Mouse (Mus musculus): ENCODE measurements around the gene Arid1a. TPM values are rescaled to one million over a fixed set of nuclear protein-coding genes. Genes with fewer than 3 reads are reported as not detected.
"Not testable (repeated sequence)": the region's sequence is repeated elsewhere in the genome, so short reads cannot be mapped to it uniquely, and the experiment has no call there.

Arid1a gene
- polyA plus RNA-seq, 1 experiment from 2014 or later: 21.2 TPM

GRCm38 (mm10) chr4:133649989-133650699, 106.4 kb downstream of the Arid1a start, which contains the start of gene Zdhhc18:
TSS of gene Zdhhc18 (minus strand) at chr4:133650154.
- Histone ChIP-seq H3K4me1 (peaks cover 4% of the 10 kb centered on the region), H3K9me3 (no peaks in the 10 kb centered on the region; the same call in 1 of the 2 replicates), H3K27ac (replicated peaks) (no peak within 1 kb of the TSS; the same call in 1 of the 2 replicates), H3K27me3 (replicated peaks) (no peaks in the 10 kb centered on the region; the same call in 1 of the 2 replicates), H3K4me2 (peak within 1 kb of the TSS; percentile 57), H3K4me3 (peak within 1 kb of the TSS; percentile 40), H3K9ac (peak within 1 kb of the TSS; percentile 63; the same call in 1 of the 2 replicates), H3K36me3 (no peaks in the 10 kb centered on the region)
- whole genome bisulfite sequencing: 34% methylated on average over 7 of the region's 7 CpGs
- ATAC-seq (ENCODE audit: extremely low read depth, insufficient number of reproducible peaks, low FRiP score, low TSS enrichment): no peak

GRCm38 (mm10) chr4:133649464-133649863, 107.1 kb downstream of the Arid1a start:
- H3K36me3 ChIP-seq; H3K27me3 ChIP-seq (replicated peaks); H3K27ac ChIP-seq (replicated peaks); ATAC-seq (ENCODE audit: extremely low read depth, insufficient number of reproducible peaks, low FRiP score, low TSS enrichment); H3K4me1 ChIP-seq; H3K9me3 ChIP-seq: not testable (repeated sequence)
- peak overlapping the region; percentile 63; the same call in 1 of the 2 replicates for H3K9ac ChIP-seq
- peak overlapping the region; percentile 40 for H3K4me3 ChIP-seq
- WGBS: 78% methylated on average over 5 of the region's 5 CpGs
- H3K4me2 ChIP-seq: peak overlapping the region; percentile 57

- no peak overlapping the region for H3K9ac ChIP-seq
Observed at GRCm38 (mm10) chr4:133645680-133646079, 110.9 kb downstream of the Arid1a start.

GRCm38 (mm10) chr4:133645195-133645594, 111.4 kb downstream of the Arid1a start:
- WGBS: 79% methylated on average over 3 of the region's 3 CpGs
- peaks cover 8% of the 10 kb centered on the region; the same call in 1 of the 2 replicates for H3K4me1 ChIP-seq
- H3K9me3 ChIP-seq: peaks cover 13% of the 10 kb centered on the region; the same call in 1 of the 2 replicates
- no peak overlapping the region for H3K9ac ChIP-seq
- no peak overlapping the region for H3K4me2 ChIP-seq
- no peaks in the 10 kb centered on the region; the same call in 1 of the 2 replicates for H3K27me3 ChIP-seq (replicated peaks)
- ATAC-seq (ENCODE audit: extremely low read depth, insufficient number of reproducible peaks, low FRiP score, low TSS enrichment): no peak
- no peaks in the 10 kb centered on the region for H3K36me3 ChIP-seq
- H3K4me3 ChIP-seq: no peak overlapping the region
- H3K27ac ChIP-seq (replicated peaks): no peak overlapping the region

More at GRCm38 (mm10) chr4:133645680-133646079, 110.9 kb downstream of the Arid1a start:
- no peak for ATAC-seq (ENCODE audit: extremely low read depth, insufficient number of reproducible peaks, low FRiP score, low TSS enrichment)
- Histone ChIP-seq H3K4me2 (peak overlapping the region; percentile 27; the same call in 1 of the 2 replicates), H3K27me3 (replicated peaks) (no peaks in the 10 kb centered on the region; the same call in 1 of the 2 replicates), H3K9me3 (peaks cover 13% of the 10 kb centered on the region; the same call in 1 of the 2 replicates), H3K36me3 (no peaks in the 10 kb centered on the region), H3K27ac (replicated peaks) (no peak overlapping the region), H3K4me1 (peaks cover 8% of the 10 kb centered on the region; the same call in 1 of the 2 replicates), H3K4me3 (no peak overlapping the region)
- WGBS: 35% methylated on average over 21 of the region's 21 CpGs

- Histone ChIP-seq H3K27ac (replicated peaks) (no peak overlapping the region), H3K4me3 (no peak overlapping the region), H3K9ac (peak overlapping the region; percentile 96), H3K36me3 (no peaks in the 10 kb centered on the region), H3K4me1 (peaks cover 35% of the 10 kb centered on the region), H3K4me2 (peak overlapping the region; percentile 82), H3K9me3 (no peaks in the 10 kb centered on the region), H3K27me3 (replicated peaks) (no peaks in the 10 kb centered on the region)
- 78% methylated on average over 5 of the region's 5 CpGs for WGBS
- no peak for ATAC-seq (ENCODE audit: extremely low read depth, insufficient number of reproducible peaks, low FRiP score, low TSS enrichment)
Observed at GRCm38 (mm10) chr4:133634043-133634410, 122.5 kb downstream of the Arid1a start.

GRCm38 (mm10) chr4:133633332-133634042, 123.1 kb downstream of the Arid1a start:
- Histone ChIP-seq H3K27me3 (replicated peaks) (no peaks in the 10 kb centered on the region), H3K4me3 (peak overlapping the region; percentile 84), H3K36me3 (no peaks in the 10 kb centered on the region), H3K4me2 (peak overlapping the region; percentile 82), H3K27ac (replicated peaks) (peak overlapping the region; percentile 72), H3K4me1 (peaks cover 35% of the 10 kb centered on the region), H3K9me3 (no peaks in the 10 kb centered on the region), H3K9ac (peak overlapping the region; percentile 96)
- peak; percentile 61; the same call in 1 of the 2 replicates for ATAC-seq (ENCODE audit: extremely low read depth, insufficient number of reproducible peaks, low FRiP score, low TSS enrichment)
- 9% methylated on average over 35 of the region's 47 CpGs for WGBS

- ATAC-seq (ENCODE audit: extremely low read depth, insufficient number of reproducible peaks, low FRiP score, low TSS enrichment): peak; percentile 32; the same call in 1 of the 2 replicates
- H3K4me1 ChIP-seq: peaks cover 35% of the 10 kb centered on the region
- 1% methylated on average over 67 of the region's 69 CpGs for WGBS
- peak overlapping the region; percentile 84 for H3K4me3 ChIP-seq
- H3K27ac ChIP-seq (replicated peaks): peak overlapping the region; percentile 72
- H3K4me2 ChIP-seq: peak overlapping the region; percentile 82
- no peaks in the 10 kb centered on the region for H3K9me3 ChIP-seq
- H3K36me3 ChIP-seq: no peaks in the 10 kb centered on the region
- no peaks in the 10 kb centered on the region for H3K27me3 ChIP-seq (replicated peaks)
- H3K9ac ChIP-seq: peak overlapping the region; percentile 96
Observed at GRCm38 (mm10) chr4:133632483-133633327, 123.9 kb downstream of the Arid1a start.

GRCm38 (mm10) chr4:133631769-133632411, 124.7 kb downstream of the Arid1a start:
- 45% methylated on average over 9 of the region's 9 CpGs for WGBS
- H3K9ac ChIP-seq: peak overlapping the region; percentile 96
- no peaks in the 10 kb centered on the region for H3K9me3 ChIP-seq
- H3K36me3 ChIP-seq: peaks cover 3% of the 10 kb centered on the region
- peaks cover 35% of the 10 kb centered on the region for H3K4me1 ChIP-seq
- no peak for ATAC-seq (ENCODE audit: extremely low read depth, insufficient number of reproducible peaks, low FRiP score, low TSS enrichment)
- no peak overlapping the region for H3K27ac ChIP-seq (replicated peaks)
- peak overlapping the region; percentile 82 for H3K4me2 ChIP-seq
- peak overlapping the region; percentile 84 for H3K4me3 ChIP-seq
- no peaks in the 10 kb centered on the region for H3K27me3 ChIP-seq (replicated peaks)

GRCm38 (mm10) chr4:133631071-133631768, 125.3 kb downstream of the Arid1a start:
- Histone ChIP-seq H3K4me3 (peak overlapping the region; percentile 84), H3K9me3 (no peaks in the 10 kb centered on the region), H3K27ac (replicated peaks) (no peak overlapping the region), H3K27me3 (replicated peaks) (no peaks in the 10 kb centered on the region), H3K9ac (peak overlapping the region; percentile 96), H3K4me1 (peaks cover 35% of the 10 kb centered on the region), H3K4me2 (peak overlapping the region; percentile 82), H3K36me3 (peaks cover 10% of the 10 kb centered on the region)
- 70% methylated on average over 14 of the region's 14 CpGs for WGBS
- no peak for ATAC-seq (ENCODE audit: extremely low read depth, insufficient number of reproducible peaks, low FRiP score, low TSS enrichment)
